ENCODE assay signal across 8 mouse cellular contexts in the genomic region with DNA sequence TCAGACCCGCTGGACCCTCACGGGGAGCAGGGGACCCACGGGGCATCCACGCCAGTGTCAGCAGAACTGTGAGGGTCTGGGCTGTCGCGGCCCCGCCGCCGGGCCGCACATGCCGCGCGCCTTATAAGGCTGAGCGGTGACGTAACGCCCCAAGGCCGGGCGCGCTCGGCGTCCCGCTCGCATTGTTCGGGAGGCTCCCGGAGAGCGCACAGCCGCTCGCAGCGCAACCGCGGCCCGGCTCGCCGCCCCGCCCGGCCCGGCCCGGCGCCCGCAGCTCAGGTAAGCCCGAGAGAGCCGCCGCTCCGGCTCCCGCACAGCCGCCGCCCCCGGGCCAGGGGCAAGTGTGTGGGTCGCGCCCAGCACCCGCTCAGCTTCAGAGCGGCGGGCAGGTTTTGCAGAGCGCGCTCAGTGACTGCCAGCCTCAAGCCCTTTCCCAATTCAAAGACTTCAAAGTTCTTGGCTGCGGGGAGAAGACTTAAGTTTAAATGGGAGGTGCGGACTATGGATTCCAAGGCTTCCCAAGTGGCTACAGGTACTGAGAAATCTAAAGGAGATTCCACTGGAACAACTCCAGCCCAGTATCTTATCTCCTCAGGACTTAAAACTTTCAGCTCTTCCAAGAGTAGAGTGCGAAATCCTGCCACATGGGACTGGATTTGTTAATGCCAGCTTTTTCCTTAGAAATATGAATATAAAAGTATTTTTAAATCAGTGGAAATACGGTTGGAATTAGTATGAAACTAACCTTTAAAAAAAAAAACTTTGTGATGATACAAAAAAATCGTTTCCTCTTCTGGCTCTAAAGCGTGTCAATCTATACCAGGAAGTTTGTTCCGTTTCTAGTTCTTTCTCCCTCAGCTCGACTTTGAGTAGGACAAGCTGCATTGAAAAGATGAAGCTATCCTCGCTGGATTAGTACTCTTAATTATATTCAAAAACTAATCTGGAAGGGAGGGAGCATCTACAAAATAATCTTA. TPM values are rescaled to one million over a fixed set of nuclear protein-coding genes. Genes with fewer than 3 reads are reported as not detected.
DNase-seq lines count a peak whose midpoint lies in the region; ATAC-seq and TF ChIP-seq lines count a peak whose summit lies in the region.

No protein-coding gene starts in this region.

- no peaks in the 10 kb centered on the region for H3K4me1 ChIP-seq in cerebellum, adult 2 months (ENCODE audit: control insufficient read depth, insufficient read depth, low read length)
- no peaks in the 10 kb centered on the region for H3K4me1 ChIP-seq in hindbrain, embryonic 14.5 days (replicated peaks; ENCODE audit: control insufficient read depth, insufficient read depth, low read length)

- peak overlapping the region; percentile 77 for H3K9ac ChIP-seq in hindbrain, embryonic 14.5 days

- H3K4me2 ChIP-seq in hindbrain, embryonic 14.5 days (replicated peaks), result peak overlapping the region; percentile 88

- H3K4me3 ChIP-seq in cerebellum, adult 2 months (replicated peaks; ENCODE audit: insufficient read depth, low read depth, low read length), result peak overlapping the region; percentile 43
- H3K4me3 ChIP-seq in hindbrain, embryonic 14.5 days (replicated peaks; ENCODE audit: low read length), result peak overlapping the region; percentile 63

- TF ChIP-seq CTCF in cerebellum, adult 2 months (IDR thresholded peaks at IDR 0.05; ENCODE audit: borderline replicate concordance, insufficient read depth, low read depth, low read length), result no peak

- H3K9me3 ChIP-seq in hindbrain, embryonic 14.5 days (ENCODE audit: control insufficient read depth, low read length), result no peaks in the 10 kb centered on the region

- DNase-seq in MEL-GATA-1-ER (ENCODE audit: extremely low read depth, low read depth), result peak; percentile 36
- peak; percentile 33 to 35 for DNase-seq in cerebellum, adult 2 months
- peak; percentile 37 to 40 for DNase-seq in frontal cortex, postnatal 36 days (ENCODE audit: low spot score in 2 of 2)
- DNase-seq in hindbrain, embryonic 14.5 days (ENCODE audit: low spot score), result peak; percentile 77
- DNase-seq in left cerebral cortex, adult 8-10 months (ENCODE audit: low spot score in 2 of 2), result peak; percentile 14 to 29
- DNase-seq in right cerebral cortex, adult 18-20 months, result peak; percentile 58
- peak; percentile 39 for DNase-seq in urinary bladder, postnatal 10 days (ENCODE audit: low spot score)

- peak; percentile 98 for ATAC-seq in hindbrain, embryonic 14.5 days (ENCODE audit: low FRiP score)
- ATAC-seq in megakaryocyte, adult 5-6 weeks (ENCODE audit: poor library complexity, severe bottlenecking), result peak; percentile 78

- H3K27me3 ChIP-seq in cerebellum, adult 2 months (ENCODE audit: control insufficient read depth, insufficient read depth, low read length), result peaks cover 1% of the 10 kb centered on the region; the same call in 1 of the 2 replicates
- peaks cover 11% of the 10 kb centered on the region for H3K27me3 ChIP-seq in hindbrain, embryonic 14.5 days (ENCODE audit: control insufficient read depth, insufficient read depth, low read length)

- no peaks in the 10 kb centered on the region for H3K36me3 ChIP-seq in hindbrain, embryonic 14.5 days (replicated peaks; ENCODE audit: control insufficient read depth, insufficient read depth)

- 4% methylated on average over 64 of the region's 64 CpGs for WGBS in cerebellum, adult 2 months
- 3% methylated on average over 64 of the region's 64 CpGs for WGBS in hindbrain, embryonic 14.5 days

- no peak for TF ChIP-seq POLR2A in cerebellum, adult 2 months (IDR thresholded peaks at IDR 0.05; ENCODE audit: borderline replicate concordance, insufficient read depth, low read length)

- H3K27ac ChIP-seq in cerebellum, adult 2 months (ENCODE audit: insufficient read depth, low read length), result no peak overlapping the region
- no peak overlapping the region for H3K27ac ChIP-seq in hindbrain, embryonic 14.5 days

RNA-seq across cellular contexts. Expression of gene Cmss1, which starts 57.3 kb away (rescaled TPM):
- 8.4 and 9.3 TPM in 2 replicates for polyA plus RNA-seq in cerebellum, adult 2 months (2012; rRNA removed)
- 32.6 and 38.8 TPM in 2 replicates for polyA plus RNA-seq in hindbrain, embryonic 14.5 days (2014; fragmentation: Nextera tagmentation; extraction: Ambion mirVana)
- total RNA-seq in left cerebral cortex, adult 8-10 months (2022), result 10 to 100 TPM; 19.5 to 24.8 (median 21.3) TPM
- total RNA-seq in megakaryocyte, adult 5-6 weeks (2015), result 4.6 and 6.2 TPM in 2 replicates
- total RNA-seq in megakaryocyte, adult 5-6 weeks (2017), result 18.0 and 20.1 TPM in 2 replicates

Comparison
In these comparisons a context has a peak if more than half of its experiments do, and no peak if none do; other contexts are left out.
1. DNase-seq: peak in every context shown above with its lines; median percentile 77 in hindbrain, embryonic 14.5 days; 58 in right cerebral cortex, adult 18-20 months; 39 in urinary bladder, postnatal 10 days; 38 in frontal cortex, postnatal 36 days; 36 in MEL-GATA-1-ER; 34 in cerebellum, adult 2 months; 22 in left cerebral cortex, adult 8-10 months.